Mouse (Mus musculus) splenic B cell, adult 2 months (primary cell): Measurements from ENCODE around the gene Pex26.

ENCODE experiments used
- DNase-seq: peaks from one replicate; pipeline ENCODE4 v3.0.0-alpha.2; 2011; ENCODE audit warnings: low read depth, low spot score
- H3K27me3 ChIP-seq: 2 replicates; pipeline ENCODE4 v1.6.1; 2012; ENCODE audit warnings: mild to moderate bottlenecking, low read length, moderate library complexity, mixed read lengths; ENCODE audit not compliant: control insufficient read depth, poor library complexity, insufficient read depth, severe bottlenecking
- H3K36me3 ChIP-seq: 2 replicates; pipeline ENCODE4 v1.6.1; 2012; ENCODE audit warnings: mild to moderate bottlenecking, low read length, moderate library complexity, mixed read lengths; ENCODE audit not compliant: control insufficient read depth, poor library complexity, insufficient read depth, severe bottlenecking

Gene Pex26

GRCm38 (mm10) chr6:121210149-121210925 lies 26.9 kb downstream of the Pex26 start, which contains the start of gene Tuba8:
Gene Tuba8, plus strand, starts transcription at chr6:121210696.
- peak; percentile 15 for DNase-seq
- Histone ChIP-seq H3K27me3 (no peaks in the 10 kb centered on the region), H3K36me3 (no peaks in the 10 kb centered on the region)

- Histone ChIP-seq H3K27me3 (no peaks in the 10 kb centered on the region), H3K36me3 (no peaks in the 10 kb centered on the region)
- DNase-seq, result no peak
Observed at GRCm38 (mm10) chr6:121210926-121211289, 27.4 kb downstream of the Pex26 start.

GRCm38 (mm10) chr6:121211743-121212142 lies 28.3 kb downstream of the Pex26 start:
- Histone ChIP-seq H3K27me3 (no peaks in the 10 kb centered on the region), H3K36me3 (no peaks in the 10 kb centered on the region)
- DNase-seq, result no peak

GRCm38 (mm10) chr6:121212988-121213387 lies 29.5 kb downstream of the Pex26 start:
- no peak for DNase-seq

GRCm38 (mm10) chr6:121214221-121214620 lies 30.8 kb downstream of the Pex26 start:
- H3K27me3 ChIP-seq, result no peaks in the 10 kb centered on the region
- DNase-seq, result no peak
- H3K36me3 ChIP-seq, result no peaks in the 10 kb centered on the region

More at GRCm38 (mm10) chr6:121212988-121213387, 29.5 kb downstream of the Pex26 start:
- Histone ChIP-seq H3K36me3 (no peaks in the 10 kb centered on the region), H3K27me3 (no peaks in the 10 kb centered on the region)

GRCm38 (mm10) chr6:121214667-121215330 lies 31.3 kb downstream of the Pex26 start:
- no peaks in the 10 kb centered on the region for H3K27me3 ChIP-seq
- no peaks in the 10 kb centered on the region for H3K36me3 ChIP-seq
- DNase-seq, result no peak

GRCm38 (mm10) chr6:121215336-121215735 lies 31.9 kb downstream of the Pex26 start:
- no peaks in the 10 kb centered on the region for H3K36me3 ChIP-seq
- H3K27me3 ChIP-seq, result no peaks in the 10 kb centered on the region
- no peak for DNase-seq

GRCm38 (mm10) chr6:121215896-121216295 lies 32.4 kb downstream of the Pex26 start:
- no peak for DNase-seq
- no peaks in the 10 kb centered on the region for H3K27me3 ChIP-seq
- no peaks in the 10 kb centered on the region for H3K36me3 ChIP-seq

GRCm38 (mm10) chr6:121216589-121217255 lies 33.3 kb downstream of the Pex26 start:
- H3K36me3 ChIP-seq, result no peaks in the 10 kb centered on the region
- DNase-seq, result no peak
- no peaks in the 10 kb centered on the region for H3K27me3 ChIP-seq

- DNase-seq, result no peak
- Histone ChIP-seq H3K36me3 (no peaks in the 10 kb centered on the region), H3K27me3 (no peaks in the 10 kb centered on the region)
Observed at GRCm38 (mm10) chr6:121218002-121218401, 34.5 kb downstream of the Pex26 start.

GRCm38 (mm10) chr6:121219406-121219805 lies 35.9 kb downstream of the Pex26 start:
- Histone ChIP-seq H3K27me3 (no peaks in the 10 kb centered on the region), H3K36me3 (no peaks in the 10 kb centered on the region)
- DNase-seq, result no peak

- Histone ChIP-seq H3K27me3 (no peaks in the 10 kb centered on the region), H3K36me3 (no peaks in the 10 kb centered on the region)
- no peak for DNase-seq
Observed at GRCm38 (mm10) chr6:121220181-121220580, 36.7 kb downstream of the Pex26 start.

- DNase-seq, result no peak
- Histone ChIP-seq H3K36me3 (no peaks in the 10 kb centered on the region), H3K27me3 (no peaks in the 10 kb centered on the region)
Observed at GRCm38 (mm10) chr6:121221876-121222597, 38.6 kb downstream of the Pex26 start.

- Histone ChIP-seq H3K27me3 (no peaks in the 10 kb centered on the region), H3K36me3 (no peaks in the 10 kb centered on the region)
- DNase-seq, result no peak
Observed at GRCm38 (mm10) chr6:121223001-121223400, 39.5 kb downstream of the Pex26 start.
